Mouse (Mus musculus) CD4-positive, CD25-positive, alpha-beta regulatory T cell, adult 9 weeks (primary cell): ENCODE results near the gene Cnr2. TPM values are rescaled to one million over a fixed set of nuclear protein-coding genes. Genes with fewer than 3 reads are reported as not detected.

Experiments used
- polyA plus RNA-seq: library from polyadenylated mRNA; unstranded; fragments of 100-300 nt; shearing (Covaris generic); gene quantifications from one replicate; pipeline ENCODE4 v1.2.1, GENCODE M21; 2017

Cnr2 gene
- 19.3 TPM for polyA plus RNA-seq

GRCm38 (mm10) chr4:135895071-135895571, at the start of gene Cnr2:
Gene Cnr2, plus strand, starts transcription at chr4:135895394.

GRCm38 (mm10) chr4:135855536-135856222, 39.5 kb upstream of the Cnr2 start, which contains the start of gene Srsf10:
Gene Srsf10, plus strand, starts transcription at chr4:135855747.

GRCm38 (mm10) chr4:135873526-135874202, 21.5 kb upstream of the Cnr2 start, which contains the start of gene Pnrc2:
Gene Pnrc2, minus strand, starts transcription at chr4:135873850.

GRCm38 (mm10) chr4:135920304-135921241, 25.4 kb downstream of the Cnr2 start, which contains the start of gene Fuca1:
Gene Fuca1, plus strand, starts transcription at chr4:135920735.

GRCm38 (mm10) chr4:135946278-135946658, 51.1 kb downstream of the Cnr2 start, which contains the start of gene Hmgcl:
Gene Hmgcl, plus strand, starts transcription at chr4:135946448.

GRCm38 (mm10) chr4:135963457-135964193, 68.4 kb downstream of the Cnr2 start, which contains the start of gene Gale:
Gene Gale, plus strand, starts transcription at chr4:135963727.

Other genes with a start within 250 kb of the Cnr2 start
- not detected for gene Ifnlr1, start 209.1 kb upstream of the Cnr2 start, polyA plus RNA-seq
- gene Il22ra1, start 167.2 kb upstream of the Cnr2 start, polyA plus RNA-seq, result not detected
- not detected for gene Myom3, start 135.7 kb upstream of the Cnr2 start, polyA plus RNA-seq
- 193 TPM for gene Srsf10, start 39.6 kb upstream of the Cnr2 start, polyA plus RNA-seq
- gene Pnrc2, start 21.5 kb upstream of the Cnr2 start, polyA plus RNA-seq, result 206 TPM
- gene Fuca1, start 25.3 kb downstream of the Cnr2 start, polyA plus RNA-seq, result 127 TPM
- 92.6 TPM for gene Hmgcl, start 51.1 kb downstream of the Cnr2 start, polyA plus RNA-seq
- gene Gale, start 68.3 kb downstream of the Cnr2 start, polyA plus RNA-seq, result 26.8 TPM
- 371 TPM for gene Lypla2, start 77.2 kb downstream of the Cnr2 start, polyA plus RNA-seq
- gene Pithd1, start 91.9 kb downstream of the Cnr2 start, polyA plus RNA-seq, result 7.5 TPM
- 62.3 TPM for gene Eloa, start 126.4 kb downstream of the Cnr2 start, polyA plus RNA-seq
- gene Rpl11, start 158.0 kb downstream of the Cnr2 start, polyA plus RNA-seq, result 454 TPM
- 271 TPM for gene Id3, start 248.1 kb downstream of the Cnr2 start, polyA plus RNA-seq